Mouse (Mus musculus): ENCODE measurements at regions not wholly inside any gene's neighbourhood (a gene's known extent, or its start where the extent isn't known, plus 50 kb on each side); places are given as distances from the start of the nearest gene placed in this dataset.
A peak's percentile ranks its signal among the peaks of the same experiment; 100 is the strongest.

DNA sequence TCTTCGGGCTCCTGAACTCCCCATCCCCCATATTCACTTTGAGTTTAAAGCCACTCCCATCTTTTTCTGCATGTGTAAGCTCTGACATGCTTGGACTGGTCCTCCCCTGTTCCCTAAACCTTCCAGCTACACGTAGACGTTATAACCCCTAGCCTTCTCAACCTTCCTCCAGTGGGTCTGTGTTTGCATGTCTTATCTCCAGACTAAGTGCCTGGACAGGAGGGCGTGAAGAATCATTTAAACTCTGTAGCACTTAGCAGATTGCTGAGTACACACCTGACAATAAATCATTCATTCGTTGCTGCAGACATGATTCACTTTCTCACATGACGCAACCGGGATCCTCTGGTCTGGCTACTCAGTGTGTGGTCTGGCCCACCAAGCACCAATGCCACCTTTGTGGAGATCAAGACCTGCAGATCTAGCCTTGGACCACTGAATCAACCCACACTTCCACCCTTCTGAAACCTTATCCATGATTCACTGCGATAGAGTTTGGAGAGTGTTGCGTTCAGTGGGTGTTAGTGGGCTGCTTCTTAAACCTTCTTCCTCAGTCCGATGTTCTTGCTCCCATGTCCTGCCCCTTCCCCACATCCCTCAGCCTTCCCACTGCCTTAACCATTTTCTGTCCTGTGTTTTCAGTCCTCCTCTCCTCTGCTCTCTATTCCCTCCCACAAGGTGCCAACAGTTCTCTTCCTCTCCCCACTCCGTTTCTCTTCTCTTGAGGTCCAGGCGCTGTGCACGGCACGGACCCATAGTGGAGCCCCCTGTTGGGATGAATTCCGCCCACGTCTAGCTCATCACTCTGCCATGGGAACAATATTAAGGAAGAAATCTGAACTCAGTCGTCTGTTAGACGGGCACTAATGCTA lies 541.3 kb upstream of the Gm19410 start:
- no peak for DNase-seq (ENCODE audit: low spot score in 2 of 2)
- intact Hi-C loops (cut with DNase I) = no loop called here

DNA sequence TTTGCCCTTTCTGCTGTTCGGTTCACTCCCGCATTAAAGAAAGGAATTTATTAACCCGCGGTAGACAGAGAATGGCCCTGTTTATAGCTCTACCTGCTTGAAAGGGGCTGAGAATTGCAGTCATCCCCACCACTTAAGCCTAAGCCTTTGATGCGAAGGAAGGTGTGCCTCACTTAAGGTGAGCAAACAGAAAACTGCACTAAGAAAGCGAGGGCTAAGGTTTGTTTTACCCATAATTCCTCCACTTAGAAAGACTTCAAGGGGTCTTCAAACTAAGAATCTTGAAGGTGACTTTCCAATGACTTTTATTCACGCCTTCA lies 540.7 kb upstream of the Gm19410 start:
- no peak for DNase-seq (ENCODE audit: low spot score in 2 of 2)
- intact Hi-C loops (cut with DNase I) = no loop called here

DNA sequence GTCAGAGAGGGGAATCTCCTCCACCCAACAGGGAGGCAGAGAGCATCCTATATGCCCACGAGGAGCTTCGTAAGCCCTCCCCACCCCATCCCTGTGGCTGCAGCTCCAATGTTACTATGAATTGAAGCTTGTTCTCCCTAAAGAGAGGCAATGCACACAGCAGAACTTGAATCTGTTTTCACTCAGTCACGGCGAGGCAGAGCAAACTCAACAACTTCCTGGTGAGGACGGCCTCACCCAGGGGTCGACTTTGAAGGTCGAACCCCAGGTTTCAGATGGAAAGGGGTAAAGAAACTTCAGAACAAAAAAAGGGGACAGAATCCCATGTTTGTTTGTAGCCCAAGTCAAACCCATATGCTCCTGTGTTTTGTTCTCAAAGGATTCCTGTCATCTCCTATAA lies 538.5 kb upstream of the Gm19410 start:
- intact Hi-C loops (cut with DNase I) = no loop called here
- DNase-seq (ENCODE audit: low spot score in 2 of 2) = no peak

DNA sequence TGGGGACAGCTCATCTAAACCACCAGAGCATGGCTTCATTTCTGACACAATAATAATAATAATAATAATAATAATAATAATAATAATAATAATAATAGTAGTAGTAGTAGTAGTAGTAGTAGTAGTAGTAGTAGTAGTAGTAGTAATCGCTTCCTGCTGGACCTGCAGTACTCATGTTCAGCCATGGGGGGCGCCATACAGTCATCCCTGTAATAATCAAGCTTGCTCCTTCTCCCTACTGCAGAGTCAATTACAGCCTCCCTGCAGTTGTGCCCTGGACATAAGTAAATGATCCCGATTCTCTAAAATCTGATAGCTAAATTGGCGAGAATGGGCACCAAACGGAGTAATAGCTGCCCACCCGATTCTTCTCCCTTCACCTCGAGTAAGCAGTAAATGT lies 537.1 kb upstream of the Gm19410 start:
- no peak for DNase-seq (ENCODE audit: low spot score in 2 of 2)
- intact Hi-C loops (cut with DNase I) = no loop called here

DNA sequence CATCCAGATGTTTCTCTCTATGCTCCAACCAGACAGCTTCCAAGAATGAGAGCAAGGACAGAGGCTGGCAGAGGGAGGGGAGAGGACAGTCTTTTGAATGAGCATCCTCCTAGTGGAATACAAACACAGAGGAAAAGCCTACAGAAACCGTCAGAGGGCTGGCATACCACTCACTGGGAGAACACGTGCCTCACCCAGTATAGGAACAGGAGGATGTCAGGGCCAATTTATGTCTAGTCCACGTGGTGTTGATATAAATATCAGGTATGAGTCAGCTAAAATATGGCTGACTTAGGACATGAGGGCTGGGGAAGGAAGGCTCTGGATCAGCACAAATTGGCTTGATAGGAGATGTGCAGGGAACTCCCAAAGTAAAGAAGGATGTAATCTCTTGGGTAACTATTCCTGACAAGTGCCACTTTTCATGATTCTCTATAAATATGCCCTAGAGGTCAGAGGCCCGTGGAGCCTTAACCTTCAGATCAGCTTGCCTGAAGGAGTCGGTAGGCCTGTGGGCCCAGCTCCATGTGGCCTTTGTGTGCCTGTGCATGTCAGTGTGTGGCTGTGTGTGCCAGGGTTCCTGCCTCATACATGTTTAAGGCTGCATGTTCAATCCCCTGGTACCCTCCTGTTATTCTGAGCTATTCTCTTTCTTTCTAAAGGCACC lies 531.9 kb upstream of the Gm19410 start:
- peak; percentile 33 to 57 for DNase-seq (ENCODE audit: low spot score in 2 of 2)

DNA sequence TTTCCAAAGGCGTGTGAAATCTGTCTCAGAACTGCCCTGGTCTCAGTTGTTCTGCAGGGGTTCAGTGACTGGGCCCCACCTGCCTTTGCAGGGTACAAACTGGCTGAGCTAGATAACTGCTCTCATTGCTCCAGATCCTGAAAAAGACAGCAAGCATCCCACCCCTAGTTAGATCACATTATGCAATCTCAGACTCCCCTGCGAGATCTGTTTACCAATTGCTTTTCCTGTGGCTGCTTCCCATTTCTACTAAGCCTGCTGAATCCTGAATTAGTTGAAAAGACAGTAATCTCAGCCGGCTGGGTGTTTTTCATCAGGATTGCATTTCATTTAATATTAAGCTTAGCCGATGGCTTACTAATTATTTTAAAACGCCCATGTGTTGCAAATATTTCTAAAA lies 531.2 kb upstream of the Gm19410 start:
- DNase-seq (ENCODE audit: low spot score in 2 of 2) = peak in 1 of 2 experiments; percentile 23
- intact Hi-C loops (cut with DNase I) = no loop called here

More for the DNA sequence above, 531.9 kb upstream of the Gm19410 start:
- intact Hi-C loops (cut with DNase I) = no loop called here

DNA sequence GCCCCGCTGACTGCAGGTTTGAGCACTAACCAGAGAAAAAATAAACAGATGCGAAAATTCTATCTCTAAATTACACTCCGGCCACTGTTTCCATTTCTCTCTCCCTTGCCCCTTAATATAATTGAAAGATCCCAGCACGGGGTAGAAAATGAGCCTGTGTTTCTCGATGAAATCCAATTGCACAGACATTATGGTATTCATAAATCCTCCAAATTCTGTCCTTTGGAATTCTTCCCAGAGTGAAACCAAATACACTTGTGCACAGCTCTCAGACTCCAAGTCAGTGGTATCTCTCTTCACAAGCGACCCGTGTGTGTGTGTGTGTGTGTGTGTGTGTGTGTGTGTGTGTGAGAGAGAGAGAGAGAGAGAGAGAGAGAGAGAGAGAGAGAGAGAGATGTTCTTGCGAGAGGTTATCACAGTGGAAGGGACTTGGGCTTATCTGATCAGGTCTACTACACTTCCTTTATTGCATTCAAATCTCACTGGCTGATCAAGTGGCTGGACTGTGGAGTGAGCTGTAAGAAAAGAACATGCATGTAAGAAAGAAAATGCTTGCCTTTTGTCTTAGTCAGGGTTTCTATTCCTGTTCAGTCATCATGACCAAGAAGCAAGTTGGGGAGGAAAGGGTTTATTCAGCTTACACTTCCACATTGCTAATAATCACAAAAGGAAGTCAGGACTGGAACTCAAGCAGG lies 529.6 kb upstream of the Gm19410 start:
- DNase-seq (ENCODE audit: low spot score in 2 of 2) = no peak
- intact Hi-C loops (cut with DNase I) = no loop called here

DNA sequence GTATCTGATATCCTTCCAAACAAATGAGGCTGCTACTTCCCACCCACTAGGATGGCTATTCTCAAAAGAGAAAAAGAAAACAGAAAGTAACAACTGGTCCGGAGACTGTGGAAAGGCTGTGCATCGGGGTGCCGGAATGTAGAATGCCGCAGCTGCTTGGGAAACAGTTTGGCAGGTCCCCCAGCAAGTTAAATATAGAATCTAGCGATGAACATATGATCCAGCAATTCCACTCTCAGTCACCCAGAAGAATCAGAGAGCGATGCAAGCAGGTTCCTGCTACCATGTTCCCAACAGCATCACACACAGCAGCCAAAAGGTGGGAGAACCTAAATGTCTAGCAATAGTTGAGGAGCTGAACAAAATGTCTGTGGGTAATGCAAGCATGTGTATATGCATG lies 528.3 kb upstream of the Gm19410 start:
- DNase-seq (ENCODE audit: low spot score in 2 of 2) = peak; percentile 47 to 79
- intact Hi-C loops (cut with DNase I) = no loop called here

DNA sequence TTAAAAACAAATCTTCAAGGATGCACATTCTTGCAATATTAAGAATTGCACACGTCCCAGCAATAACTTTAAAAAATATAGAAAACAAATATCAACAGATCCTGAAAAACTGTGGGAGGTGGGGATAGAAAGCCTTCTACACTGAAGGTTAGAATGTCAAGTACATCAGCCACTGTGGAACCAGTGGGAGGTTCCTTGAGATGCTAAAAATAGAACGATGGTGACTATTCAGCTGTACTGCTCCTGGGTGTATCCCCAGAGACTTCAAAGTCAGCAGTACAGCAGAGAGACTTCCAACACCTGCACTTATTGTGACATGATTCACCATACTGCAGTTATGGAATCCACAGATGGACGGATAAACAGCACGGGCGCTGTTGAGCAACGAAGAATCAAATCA lies 524.7 kb upstream of the Gm19410 start:
- intact Hi-C loops (cut with DNase I) = no loop called here
- DNase-seq (ENCODE audit: low spot score in 2 of 2) = no peak

DNA sequence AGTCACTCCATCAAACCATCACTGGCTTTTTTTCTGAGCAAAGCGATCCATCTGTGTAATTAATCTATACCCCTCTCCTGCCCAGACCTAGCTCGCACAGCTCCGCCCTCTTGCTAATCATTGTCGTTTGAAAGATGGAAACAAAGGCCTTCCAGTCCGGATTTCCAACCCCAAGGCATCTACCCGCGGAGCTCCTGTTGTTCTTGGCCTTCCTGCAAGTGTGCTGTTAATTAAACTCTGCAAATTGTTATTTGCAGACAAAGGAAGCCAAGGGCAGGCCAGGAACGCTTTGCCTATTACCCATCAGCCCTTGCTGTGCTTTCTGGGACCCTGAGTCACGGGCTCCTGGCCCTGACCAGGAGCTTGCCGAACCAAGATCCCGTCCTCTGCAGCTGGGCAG lies 522.0 kb upstream of the Gm19410 start:
- intact Hi-C loops (cut with DNase I) = no loop called here
- no peak for DNase-seq (ENCODE audit: low spot score in 2 of 2)

DNA sequence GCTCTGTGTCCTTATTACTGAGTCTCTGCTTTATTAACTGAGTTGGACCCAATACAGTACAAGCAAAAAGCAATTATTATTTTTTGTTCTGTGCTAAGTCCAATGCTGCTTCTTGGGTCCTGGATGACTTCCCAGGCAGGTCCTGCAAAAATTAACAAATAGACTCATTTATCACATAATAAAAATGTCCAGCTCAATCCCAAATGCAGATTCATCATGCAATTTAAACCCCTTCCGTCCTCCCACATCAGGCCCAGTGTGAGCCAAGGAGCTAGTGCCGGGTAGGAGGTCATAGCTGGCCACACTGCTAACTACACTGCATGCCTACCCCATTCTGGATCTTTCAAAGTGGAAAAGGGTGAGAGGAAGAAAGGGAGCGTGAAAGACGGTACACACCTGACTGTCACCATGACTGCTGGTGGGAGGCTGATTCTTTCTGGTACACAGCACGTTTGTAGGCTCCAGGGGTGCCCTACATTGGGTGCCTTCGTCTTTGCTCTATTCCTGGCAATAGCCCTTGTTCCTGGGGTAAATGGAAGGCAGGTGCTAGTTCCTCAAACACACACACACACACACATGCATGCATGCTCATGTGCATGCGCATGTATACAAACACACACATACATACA lies 515.7 kb upstream of the Gm19410 start:
- DNase-seq (ENCODE audit: low spot score in 2 of 2) = no peak
- intact Hi-C loops (cut with DNase I) = no loop called here

DNA sequence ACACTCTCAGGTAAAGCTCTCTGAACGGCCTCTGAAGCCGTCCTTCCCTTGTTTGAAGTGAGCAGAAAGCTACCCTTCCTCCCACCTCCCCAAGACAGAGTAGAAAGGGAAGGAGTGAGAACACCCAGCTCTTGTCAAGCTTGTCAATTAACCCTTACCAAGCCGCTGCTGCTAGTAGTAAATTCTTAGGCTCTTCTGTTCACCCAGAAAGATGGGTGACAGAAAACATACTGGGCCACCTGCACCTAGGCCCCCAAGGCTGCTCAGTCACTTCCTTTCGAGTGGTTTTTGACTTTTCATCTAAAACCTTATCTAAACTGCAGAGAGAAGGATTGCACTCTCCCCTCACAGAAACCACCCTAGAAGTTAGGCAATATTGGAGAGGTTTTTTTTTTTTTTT lies 514.9 kb upstream of the Gm19410 start:
- no peak for DNase-seq (ENCODE audit: low spot score in 2 of 2)
- intact Hi-C loops (cut with DNase I) = no loop called here

DNA sequence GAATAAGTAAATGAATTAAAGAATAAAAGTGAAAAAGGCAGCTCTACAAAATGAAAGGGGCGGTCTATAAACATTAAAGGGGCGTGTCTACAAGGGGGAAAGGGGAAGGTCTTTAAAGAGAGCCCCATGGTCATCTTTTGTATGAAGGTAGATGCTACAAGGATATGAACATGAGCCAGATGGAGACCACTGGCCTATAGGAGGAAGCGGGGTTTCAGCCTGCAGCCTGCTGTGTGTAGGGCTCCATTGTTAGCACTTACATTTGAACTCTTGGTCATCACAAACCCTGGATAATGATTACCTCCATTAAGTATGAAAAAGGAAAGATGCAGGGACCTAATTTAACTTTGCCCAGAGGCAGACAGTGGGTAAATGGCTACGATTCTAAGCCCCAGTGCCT lies 511.6 kb upstream of the Gm19410 start:
- no peak for DNase-seq (ENCODE audit: low spot score in 2 of 2)
- intact Hi-C loops (cut with DNase I) = no loop called here

DNA sequence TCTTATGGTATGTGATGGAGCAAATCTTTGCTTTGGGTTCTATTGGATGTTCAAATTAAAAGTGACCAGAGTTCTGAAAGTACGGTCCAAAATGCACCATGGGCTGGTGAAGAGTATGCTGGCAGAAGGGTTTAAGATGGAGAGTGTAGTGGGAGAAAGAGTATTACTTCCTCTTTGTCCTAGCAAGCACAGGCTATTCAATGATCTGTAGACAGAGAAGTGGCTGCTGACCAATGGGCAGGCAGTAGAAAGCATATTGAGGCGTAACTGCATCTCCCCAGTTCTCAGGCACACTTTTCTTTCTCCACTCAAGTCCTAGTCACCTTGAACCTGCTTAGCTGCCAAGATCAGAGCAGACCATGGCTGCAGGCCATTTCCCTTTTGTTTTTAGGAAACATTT lies 510.3 kb upstream of the Gm19410 start:
- intact Hi-C loops (cut with DNase I) = no loop called here
- DNase-seq (ENCODE audit: low spot score in 2 of 2) = no peak

DNA sequence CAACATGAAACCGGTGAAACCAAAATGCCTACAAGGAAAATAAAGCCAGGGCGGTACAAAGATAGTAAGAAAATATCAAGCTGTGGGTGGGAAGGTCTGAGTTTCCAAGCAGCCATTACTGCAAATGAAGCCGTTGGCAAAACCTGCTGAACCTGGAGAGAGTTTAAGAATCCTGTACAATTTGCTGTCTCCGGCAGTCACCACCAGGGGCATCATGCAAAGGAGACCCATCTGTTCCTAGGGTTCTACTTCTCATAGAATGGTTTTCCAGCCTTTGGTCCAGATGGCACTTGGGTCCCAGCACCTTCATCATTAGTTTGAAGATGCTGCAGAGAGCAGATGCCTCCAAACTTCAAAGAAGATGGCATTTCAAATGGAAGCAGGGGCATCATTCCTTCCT lies 508.6 kb upstream of the Gm19410 start:
- intact Hi-C loops (cut with DNase I) = no loop called here
- no peak for DNase-seq (ENCODE audit: low spot score in 2 of 2)

DNA sequence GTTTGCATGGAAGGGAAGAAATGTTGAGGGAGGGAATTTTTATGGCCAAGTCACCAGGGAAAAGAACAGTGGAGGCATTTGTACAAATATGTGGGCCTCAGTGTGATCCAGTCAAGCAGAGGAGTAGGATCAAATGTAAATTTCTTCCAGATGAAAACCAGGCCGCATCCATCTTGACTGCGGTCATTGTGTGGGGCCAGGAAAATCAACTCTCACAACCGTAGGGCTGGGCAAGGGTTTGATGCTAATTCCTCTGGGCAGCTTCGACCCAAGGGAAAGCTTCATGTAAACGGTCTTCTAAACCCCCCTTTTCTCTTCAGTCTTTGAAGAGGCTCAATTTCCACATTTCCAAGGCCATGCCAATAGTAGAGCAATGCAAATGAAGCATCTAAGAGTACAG lies 497.4 kb upstream of the Gm19410 start:
- intact Hi-C loops (cut with DNase I) = no loop called here
- DNase-seq (ENCODE audit: low spot score in 2 of 2) = no peak

DNA sequence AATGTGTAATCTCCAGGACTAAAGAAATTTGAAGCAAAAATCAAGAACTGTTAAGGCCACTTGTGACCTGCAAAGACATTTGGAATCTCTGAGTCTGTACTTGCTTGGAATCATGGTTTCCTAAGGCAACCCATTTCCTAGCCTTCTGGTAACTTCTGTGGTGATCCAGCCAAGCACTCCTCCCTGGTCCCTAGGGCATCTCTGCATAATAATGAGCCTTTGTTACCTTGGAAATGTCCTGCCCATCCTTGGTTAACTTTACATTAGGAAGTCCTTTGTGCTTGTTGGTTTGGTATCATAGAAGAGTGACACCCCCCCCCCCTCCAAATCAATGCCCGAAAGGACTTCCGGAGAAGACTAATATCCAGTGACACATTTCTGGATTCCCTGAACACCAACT lies 496.6 kb upstream of the Gm19410 start:
- intact Hi-C loops (cut with DNase I) = no loop called here
- DNase-seq (ENCODE audit: low spot score in 2 of 2) = no peak

DNA sequence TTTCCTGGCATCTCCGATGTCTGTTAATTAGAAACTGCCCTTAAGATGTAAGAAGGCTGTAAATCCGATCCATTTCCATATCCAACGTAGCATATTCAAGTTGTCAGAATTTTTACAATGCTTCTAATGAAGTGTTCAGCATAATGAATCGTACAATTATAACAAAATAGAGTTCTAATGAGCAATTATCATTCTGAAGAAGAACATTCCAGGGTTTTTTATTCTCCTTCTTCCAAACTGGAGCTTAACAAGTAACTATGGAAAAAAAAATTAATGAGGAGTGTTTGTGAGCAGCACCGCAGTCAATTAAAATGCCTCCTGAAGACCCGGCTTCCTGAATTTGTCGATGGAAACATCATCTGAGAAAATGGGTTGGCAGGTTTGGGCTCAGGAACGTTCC lies 489.6 kb upstream of the Gm19410 start:
- intact Hi-C loops (cut with DNase I) = no loop called here
- DNase-seq (ENCODE audit: low spot score in 2 of 2) = no peak

DNA sequence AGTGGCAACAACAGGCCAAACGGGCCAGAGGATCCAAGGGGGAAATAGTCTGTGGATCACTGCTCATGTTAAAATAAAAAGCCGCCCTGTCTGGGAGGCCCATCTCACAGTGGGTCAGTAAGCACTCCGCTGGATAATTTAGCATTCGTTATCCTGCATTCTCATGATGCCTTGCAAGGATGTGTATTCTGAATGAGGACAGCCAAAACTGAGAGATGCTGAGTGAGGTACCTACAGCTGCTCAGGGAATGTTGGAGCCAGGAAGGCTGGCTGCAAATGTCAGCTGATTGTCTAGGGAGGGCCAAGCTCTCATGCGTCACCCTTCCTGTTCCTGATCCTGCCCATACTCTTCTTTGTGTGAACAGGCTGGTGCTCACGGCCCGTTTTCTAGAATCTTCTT lies 489.1 kb upstream of the Gm19410 start:
- intact Hi-C loops (cut with DNase I) = no loop called here
- DNase-seq (ENCODE audit: low spot score in 2 of 2) = no peak

DNA sequence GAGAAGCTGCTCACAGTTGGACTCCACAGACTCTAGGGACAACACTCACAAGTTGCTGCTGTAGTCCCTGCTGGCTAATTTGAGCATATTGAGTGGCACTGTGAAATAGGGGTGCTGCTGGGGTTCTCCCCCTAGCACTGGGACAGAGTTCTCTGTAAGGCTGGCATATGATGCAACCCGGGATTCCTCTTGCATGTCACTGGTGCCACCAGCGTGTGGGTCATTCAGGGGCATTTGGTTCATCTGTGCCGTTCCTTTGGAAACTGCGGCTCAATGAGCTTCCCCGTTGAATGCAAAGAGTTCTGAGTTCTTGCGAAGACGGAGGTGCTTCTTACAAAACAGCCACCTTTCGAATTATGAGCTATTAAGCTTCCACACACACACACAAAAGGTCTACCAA lies 486.6 kb upstream of the Gm19410 start:
- DNase-seq (ENCODE audit: low spot score in 2 of 2) = no peak
- intact Hi-C loops (cut with DNase I) = no loop called here

Data from left cerebral cortex, postnatal 14 days (tissue).